ENCODE assay signal across 22 mouse cellular contexts in genomic region chrX:130393508-130394145, GRCm38 (mm10).
DNase-seq lines count a peak whose midpoint lies in the region; ATAC-seq lines count a peak whose summit lies in the region.
"Had no signal": no experiment of that assay in that cellular context is flagged by ENCODE, and none has a peak within 500 bp of the region (broad histone marks: within the 10 kb centered on the region; RNA-seq: fewer than 3 reads in every experiment).

No protein-coding gene starts in this region.

- H3K4me3 ChIP-seq in forebrain, embryonic 10.5 days = no peak overlapping the region
- H3K4me3 ChIP-seq in forebrain, embryonic 16.5 days (replicated peaks; ENCODE audit: low read length) = no peak overlapping the region
- H3K4me3 ChIP-seq in forebrain, embryonic 14.5 days (ENCODE audit: low read depth, low read length) = no peak overlapping the region
- H3K4me3 ChIP-seq in forebrain, embryonic 15.5 days = no peak overlapping the region
- H3K4me3 ChIP-seq: embryonic facial prominence, embryonic 10.5 days; embryonic facial prominence, embryonic 12.5 days had no signal

- 0 out of 2 replicates have a peak, but pooled peaks cover 5% of the 10 kb centered on the region for H3K27me3 ChIP-seq in forebrain, embryonic 10.5 days (ENCODE audit: poor library complexity, severe bottlenecking)
- no peaks in the 10 kb centered on the region for H3K27me3 ChIP-seq in forebrain, embryonic 16.5 days (replicated peaks; ENCODE audit: control insufficient read depth, insufficient read depth, low read length)
- no peaks in the 10 kb centered on the region for H3K27me3 ChIP-seq in forebrain, embryonic 14.5 days (replicated peaks; ENCODE audit: control insufficient read depth, insufficient read depth, low read length)
- H3K27me3 ChIP-seq in forebrain, embryonic 15.5 days = no peaks in the 10 kb centered on the region
- H3K27me3 ChIP-seq: CH12.LX; embryonic facial prominence, embryonic 12.5 days had no signal

- peaks cover 5% of the 10 kb centered on the region; the same call in 1 of the 2 replicates for H3K4me1 ChIP-seq in forebrain, embryonic 10.5 days
- no peaks in the 10 kb centered on the region for H3K4me1 ChIP-seq in forebrain, embryonic 16.5 days (replicated peaks; ENCODE audit: control insufficient read depth, insufficient read depth, low read length)
- H3K4me1 ChIP-seq in forebrain, embryonic 14.5 days (ENCODE audit: control insufficient read depth, insufficient read depth, low read length) = no peaks in the 10 kb centered on the region
- H3K4me1 ChIP-seq in forebrain, embryonic 15.5 days = no peaks in the 10 kb centered on the region
- H3K4me1 ChIP-seq: embryonic facial prominence, embryonic 10.5 days; embryonic facial prominence, embryonic 12.5 days had no signal

- WGBS in forebrain, embryonic 10.5 days = 33% methylated on average over 4 of the region's 4 CpGs
- WGBS in forebrain, embryonic 16.5 days = 26% methylated on average over 4 of the region's 4 CpGs
- WGBS in forebrain, embryonic 14.5 days = 29% methylated on average over 4 of the region's 4 CpGs
- 23% methylated on average over 4 of the region's 4 CpGs for WGBS in forebrain, embryonic 15.5 days

- no peak overlapping the region for H3K9ac ChIP-seq in forebrain, embryonic 16.5 days (replicated peaks; ENCODE audit: low read depth, low read length)
- no peak overlapping the region for H3K9ac ChIP-seq in forebrain, embryonic 14.5 days (ENCODE audit: low read length)
- no peak overlapping the region for H3K9ac ChIP-seq in forebrain, embryonic 15.5 days (replicated peaks)
- H3K9ac ChIP-seq: embryonic facial prominence, embryonic 12.5 days had no signal

- no peak for DNase-seq in forebrain, embryonic 10.5 days (ENCODE audit: extremely low spot score, low spot score)
- peak; percentile 25 for DNase-seq in forebrain, embryonic 14.5 days (ENCODE audit: low spot score)
- peak; percentile 71 for DNase-seq in Muller cell, postnatal 12 days (ENCODE audit: inconsistent ontology term)
- peak; percentile 63 for DNase-seq in retina, embryonic 14.5 days (ENCODE audit: low spot score)
- no peak for DNase-seq in ovary, postnatal 36 days (ENCODE audit: low spot score)
- DNase-seq in urinary bladder, postnatal 14 days (ENCODE audit: low spot score) = no peak
- DNase-seq: adrenal gland, adult 2 months; adrenal gland, postnatal 10 days; adrenal gland, postnatal 25 days; B cell, adult 2 months; cerebellum, adult 11-12 months; cerebellum, adult 2 months; cerebellum, adult 9-10 months; cerebellum, postnatal 10 days; cerebellum, postnatal 25 days had no signal

- peak overlapping the region; percentile 44; the same call in 1 of the 2 replicates for H3K27ac ChIP-seq in forebrain, embryonic 10.5 days
- no peak overlapping the region for H3K27ac ChIP-seq in forebrain, embryonic 16.5 days (ENCODE audit: low read length)
- H3K27ac ChIP-seq in forebrain, embryonic 14.5 days (ENCODE audit: low read depth, low read length) = no peak overlapping the region
- no peak overlapping the region for H3K27ac ChIP-seq in forebrain, embryonic 15.5 days (replicated peaks)
- H3K27ac ChIP-seq: embryonic facial prominence, embryonic 10.5 days; embryonic facial prominence, embryonic 12.5 days had no signal

- no peak overlapping the region for H3K4me2 ChIP-seq in forebrain, embryonic 16.5 days (ENCODE audit: low read length)
- H3K4me2 ChIP-seq in forebrain, embryonic 14.5 days (ENCODE audit: low read length) = no peak overlapping the region
- no peak overlapping the region for H3K4me2 ChIP-seq in forebrain, embryonic 15.5 days (replicated peaks)
- H3K4me2 ChIP-seq: embryonic facial prominence, embryonic 12.5 days had no signal

- no peaks in the 10 kb centered on the region for H3K9me3 ChIP-seq in forebrain, embryonic 10.5 days
- H3K9me3 ChIP-seq in forebrain, embryonic 16.5 days (ENCODE audit: control insufficient read depth, low read length) = no peaks in the 10 kb centered on the region
- no peaks in the 10 kb centered on the region for H3K9me3 ChIP-seq in forebrain, embryonic 14.5 days (replicated peaks; ENCODE audit: control insufficient read depth, low read length)
- no peaks in the 10 kb centered on the region for H3K9me3 ChIP-seq in forebrain, embryonic 15.5 days
- H3K9me3 ChIP-seq: embryonic facial prominence, embryonic 10.5 days; embryonic facial prominence, embryonic 12.5 days; G1E had no signal

- no peaks in the 10 kb centered on the region for H3K36me3 ChIP-seq in forebrain, embryonic 10.5 days (replicated peaks)
- H3K36me3 ChIP-seq in forebrain, embryonic 16.5 days (ENCODE audit: control insufficient read depth, insufficient read depth) = no peaks in the 10 kb centered on the region
- H3K36me3 ChIP-seq in forebrain, embryonic 14.5 days (ENCODE audit: control insufficient read depth, insufficient read depth, low read length) = no peaks in the 10 kb centered on the region
- H3K36me3 ChIP-seq in forebrain, embryonic 15.5 days = no peaks in the 10 kb centered on the region
- H3K36me3 ChIP-seq: embryonic facial prominence, embryonic 10.5 days; embryonic facial prominence, embryonic 12.5 days; G1E had no signal

- no peak for ATAC-seq in forebrain, embryonic 16.5 days
- ATAC-seq in forebrain, embryonic 14.5 days = no peak; the same call in 1 of the 2 replicates
- no peak for ATAC-seq in forebrain, embryonic 15.5 days (replicated peaks)
- ATAC-seq: CD4-positive, CD25-positive, alpha-beta regulatory T cell, adult 4 months had no signal

Comparison
In these comparisons a context has a peak if more than half of its experiments do, and no peak if none do; other contexts are left out.
1. DNase-seq: peak in forebrain, embryonic 14.5 days (single experiment), Muller cell, postnatal 12 days (single experiment) and retina, embryonic 14.5 days (single experiment); none in forebrain, embryonic 10.5 days (single experiment), ovary, postnatal 36 days (single experiment) and urinary bladder, postnatal 14 days (single experiment).